Mouse (Mus musculus) MEL (cell line): ENCODE measurements around the gene Klf14. TPM values are rescaled to one million over a fixed set of nuclear protein-coding genes. Genes with fewer than 3 reads are reported as not detected.
A peak's percentile ranks its signal among the peaks of the same experiment; 100 is the strongest.

Experiments used
- DNase-seq: peaks from one replicate; pipeline ENCODE4 v3.0.0; 2011; ENCODE audit warnings: low read depth, low spot score
- H3K27ac ChIP-seq: 2 replicates; pipeline ENCODE4 v1.5.1; 2012; ENCODE audit warnings: low read depth, mild to moderate bottlenecking, control low read depth, low read length, moderate library complexity; ENCODE audit not compliant: control insufficient read depth
- H3K27me3 ChIP-seq, 2 experiments: fragments of 150-350 bp in 1 of 2; sonication (generic) in 1 of 2; 2 replicates each; pipeline ENCODE4 v1.6.1; 2012; ENCODE audit warnings: low read length in 2 of 2, mild to moderate bottlenecking in 2 of 2, improper control_type of control experiment in 1 of 2, moderate library complexity in 1 of 2; ENCODE audit not compliant: insufficient read depth in 2 of 2, control insufficient read depth in 1 of 2
- H3K36me3 ChIP-seq, 2 experiments: 2 replicates each; pipeline ENCODE4 v1.6.1; 2012 to 2014; ENCODE audit warnings: low read length in 2 of 2, improper control_type of control experiment in 1 of 2, inconsistent platforms in 1 of 2, mild to moderate bottlenecking in 1 of 2; ENCODE audit not compliant: insufficient read depth in 2 of 2, control insufficient read depth in 1 of 2
- H3K4me1 ChIP-seq, 2 experiments: fragments of 150-350 bp in 1 of 2; sonication (generic) in 1 of 2; 2 replicates each; pipeline ENCODE4 v1.6.1; 2012; ENCODE audit warnings: low read length in 2 of 2, improper control_type of control experiment in 1 of 2, mild to moderate bottlenecking in 1 of 2; ENCODE audit not compliant: insufficient read depth in 2 of 2, control insufficient read depth in 1 of 2
- H3K4me3 ChIP-seq, 2 experiments: fragments of 150-350 bp in 1 of 2; sonication (generic) in 1 of 2; 2 replicates each; pipeline ENCODE4 v1.5.1; 2012; ENCODE audit warnings: low read depth in 2 of 2, low read length in 2 of 2, mild to moderate bottlenecking in 2 of 2, moderate library complexity in 2 of 2, control low read depth in 1 of 2, improper control_type of control experiment in 1 of 2; ENCODE audit not compliant: control insufficient read depth in 1 of 2, insufficient read depth in 1 of 2
- H3K79me2 ChIP-seq: 2 replicates; pipeline ENCODE4 v1.6.1; 2012; ENCODE audit warnings: mild to moderate bottlenecking, low read length, moderate library complexity; ENCODE audit not compliant: control insufficient read depth, poor library complexity, insufficient read depth
- H3K9ac ChIP-seq: 2 replicates; pipeline ENCODE4 v1.6.1; 2012; ENCODE audit warnings: low read depth, mild to moderate bottlenecking, control low read depth, low read length, moderate library complexity; ENCODE audit not compliant: control insufficient read depth, poor library complexity, severe bottlenecking
- H3K9me3 ChIP-seq: fragments of 150-350 bp; sonication (generic); replicated peaks from 2 replicates; pipeline ENCODE4 v1.6.1; 2012; ENCODE audit warnings: mild to moderate bottlenecking, low read length, improper control_type of control experiment, moderate library complexity; ENCODE audit not compliant: insufficient read depth
- BHLHE40 ChIP-seq: IDR thresholded peaks from 2 replicates; pipeline ENCODE4 v1.6.1; 2012; ENCODE audit warnings: low read depth, mild to moderate bottlenecking, inconsistent platforms, low read length, improper control_type of control experiment, borderline replicate concordance
- CHD1 ChIP-seq: IDR thresholded peaks from 2 replicates; pipeline ENCODE4 v1.6.1; 2012; ENCODE audit warnings: low read depth, mild to moderate bottlenecking, inconsistent platforms, low read length, improper control_type of control experiment
- CHD2 ChIP-seq: IDR thresholded peaks from 2 replicates; pipeline ENCODE4 v1.6.1; 2011; ENCODE audit warnings: low read length, improper control_type of control experiment
- CTCF ChIP-seq, 3 experiments: IDR thresholded peaks in 2 of 3; conservative IDR thresholded peaks in 1 of 3; 2 replicates each; pipeline ENCODE4 v1.5.1; 2011 to 2012; ENCODE audit warnings: low read length in 3 of 3, low read depth in 2 of 3, mild to moderate bottlenecking in 2 of 3, improper control_type of control experiment in 1 of 3, inconsistent platforms in 1 of 3, mixed read lengths in 1 of 3, moderate library complexity in 1 of 3; ENCODE audit not compliant: control insufficient read depth in 1 of 3, insufficient read depth in 1 of 3, poor library complexity in 1 of 3, severe bottlenecking in 1 of 3
- E2F4 ChIP-seq: IDR thresholded peaks from 2 replicates; pipeline ENCODE4 v1.6.1; 2011; ENCODE audit warnings: low read depth, low read length, improper control_type of control experiment, borderline replicate concordance
- EP300 ChIP-seq, 2 experiments: IDR thresholded peaks; 2 replicates each; pipeline ENCODE4 v1.6.1; 2011; ENCODE audit warnings: improper control_type of control experiment in 2 of 2, low read length in 2 of 2, low read depth in 1 of 2, mild to moderate bottlenecking in 1 of 2
- GABPA ChIP-seq: IDR thresholded peaks from 2 replicates; pipeline ENCODE4 v1.6.1; 2012; ENCODE audit warnings: low read depth, mild to moderate bottlenecking, inconsistent platforms, low read length, improper control_type of control experiment, moderate library complexity
- GATA1 ChIP-seq: IDR thresholded peaks from 2 replicates; pipeline ENCODE4 v1.6.1; 2011; ENCODE audit warnings: low read depth, low read length, improper control_type of control experiment
- JUND ChIP-seq: IDR thresholded peaks from 2 replicates; pipeline ENCODE4 v1.6.1; 2011; ENCODE audit warnings: low read depth, mild to moderate bottlenecking, improper control_type of control experiment, low read length
- MAFK ChIP-seq: IDR thresholded peaks from 2 replicates; pipeline ENCODE4 v1.6.1; 2011; ENCODE audit warnings: low read depth, mild to moderate bottlenecking, low read length, improper control_type of control experiment, borderline replicate concordance
- MXI1 ChIP-seq: IDR thresholded peaks from 2 replicates; pipeline ENCODE4 v1.6.1; 2011; ENCODE audit warnings: mild to moderate bottlenecking, low read depth, low read length, improper control_type of control experiment
- MYB ChIP-seq: IDR thresholded peaks from 2 replicates; pipeline ENCODE4 v1.6.1; 2011; ENCODE audit warnings: mild to moderate bottlenecking, low read depth, low read length, improper control_type of control experiment
- NRF1 ChIP-seq: IDR thresholded peaks from 2 replicates; pipeline ENCODE4 v1.6.1; 2014; ENCODE audit warnings: low read depth, mild to moderate bottlenecking, inconsistent platforms, low read length, improper control_type of control experiment, moderate library complexity; ENCODE audit not compliant: poor library complexity, insufficient read depth, severe bottlenecking
- POLR2AphosphoS2 ChIP-seq: IDR thresholded peaks from 2 replicates; pipeline ENCODE4 v1.6.1; 2011; ENCODE audit warnings: low read length, improper control_type of control experiment
- POLR2AphosphoS5 ChIP-seq: IDR thresholded peaks from 2 replicates; pipeline ENCODE4 v1.6.1; 2012; ENCODE audit warnings: low read depth, borderline replicate concordance, mild to moderate bottlenecking, inconsistent platforms, low read length, moderate library complexity, mixed read lengths
- RAD21 ChIP-seq: IDR thresholded peaks from 2 replicates; pipeline ENCODE4 v1.6.1; 2011; ENCODE audit warnings: mild to moderate bottlenecking, low read depth, low read length, improper control_type of control experiment
- RCOR1 ChIP-seq: IDR thresholded peaks from 2 replicates; pipeline ENCODE4 v1.6.1; 2012; ENCODE audit warnings: low read depth, mild to moderate bottlenecking, inconsistent platforms, low read length, improper control_type of control experiment
- SMC3 ChIP-seq: IDR thresholded peaks from 2 replicates; pipeline ENCODE4 v1.6.1; 2011; ENCODE audit warnings: low read depth, low read length, improper control_type of control experiment
- TAL1 ChIP-seq: IDR thresholded peaks from 2 replicates; pipeline ENCODE4 v1.6.1; 2012; ENCODE audit warnings: mild to moderate bottlenecking, inconsistent platforms, low read length, moderate library complexity, mixed read lengths
- TCF12 ChIP-seq: IDR thresholded peaks from 2 replicates; pipeline ENCODE4 v1.6.1; 2014; ENCODE audit warnings: low read depth, mild to moderate bottlenecking, inconsistent platforms, low read length, improper control_type of control experiment, moderate library complexity
- USF2 ChIP-seq, 2 experiments: IDR thresholded peaks; 2 replicates each; pipeline ENCODE4 v1.6.1; 2011 to 2012; ENCODE audit warnings: improper control_type of control experiment in 2 of 2, low read length in 2 of 2, borderline replicate concordance in 1 of 2, inconsistent platforms in 1 of 2, low read depth in 1 of 2, mild to moderate bottlenecking in 1 of 2; ENCODE audit not compliant: insufficient read depth in 1 of 2
- ZKSCAN1 ChIP-seq: IDR thresholded peaks from 2 replicates; pipeline ENCODE4 v1.6.1; 2012; ENCODE audit warnings: low read depth, mild to moderate bottlenecking, inconsistent platforms, low read length, improper control_type of control experiment, moderate library complexity
- ZMIZ1 ChIP-seq: IDR thresholded peaks from 2 replicates; pipeline ENCODE4 v1.6.1; 2012; ENCODE audit warnings: low read depth, mild to moderate bottlenecking, inconsistent platforms, low read length, improper control_type of control experiment, moderate library complexity
- ZNF384 ChIP-seq: IDR thresholded peaks from 2 replicates; pipeline ENCODE4 v1.6.1; 2012; ENCODE audit warnings: low read depth, mild to moderate bottlenecking, inconsistent platforms, low read length, improper control_type of control experiment
- polyA plus RNA-seq, 2 experiments: library from polyadenylated mRNA; stranded (reverse) in 1 of 2; unstranded in 1 of 2; fragments of >175 nt in 1 of 2; fragments of >200 nt in 1 of 2; gene quantifications; 2 replicates each; pipeline versions ENCODE4 v1.2.1 to v1.2.4; 2012; ENCODE audit warnings: low replicate concordance in 2 of 2, low read depth in 1 of 2; ENCODE audit not compliant: insufficient read length in 2 of 2, insufficient read depth in 1 of 2, missing spikeins in 1 of 2
- total RNA-seq: library from RNA; depleted of rRNA; stranded (reverse); fragments of 300-350 nt; gene quantifications from 2 replicates; pipeline ENCODE4 v1.2.3, GENCODE M21; 2012

The Klf14 gene
- total and polyA plus RNA-seq, 3 experiments = not detected

DNA sequence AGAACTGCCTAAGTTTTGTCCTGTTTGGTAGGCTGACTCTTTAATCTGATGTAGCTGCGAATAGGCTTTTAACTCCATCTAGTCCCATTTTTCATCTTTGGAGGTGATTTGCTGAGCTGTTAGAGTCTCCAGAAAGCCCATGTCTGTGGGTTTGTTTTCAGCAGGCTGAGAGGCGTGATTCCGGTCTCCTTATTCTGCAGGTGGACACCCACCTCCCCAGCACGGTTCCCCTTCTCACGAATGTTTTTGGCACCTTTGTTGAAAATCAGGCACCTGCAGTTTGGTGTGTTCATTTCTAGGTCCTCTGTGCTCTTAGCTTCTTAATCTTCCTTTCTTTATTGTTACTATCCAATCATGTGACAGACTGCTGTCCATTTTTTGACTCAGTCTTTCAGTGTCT is 27.5 kb upstream of the Klf14 start:
- Histone ChIP-seq H3K27ac (no peak overlapping the region), H3K4me1 (peaks cover 0 to 2% of the 10 kb centered on the region in 2 experiments; a peak in 1 of 4 replicates), H3K9me3 (no peaks in the 10 kb centered on the region), H3K36me3 (peaks cover 0 to 4% of the 10 kb centered on the region in 2 experiments; a peak in 1 of 4 replicates), H3K4me3 (no peak overlapping the region), H3K9ac (no peak overlapping the region), H3K79me2 (no peaks in the 10 kb centered on the region), H3K27me3 (peaks cover 6 to 8% of the 10 kb centered on the region in 2 experiments)
- TF ChIP-seq TCF12 (no peak), USF2 (IDR thresholded peaks at IDR 0.05; ENCODE audit: borderline replicate concordance in 1 of 2, insufficient read depth in 1 of 2, low read depth in 1 of 2, low read length in 2 of 2) (no peak), ZKSCAN1 (no peak), GABPA (no peak), POLR2AphosphoS5 (no peak), BHLHE40 (no peak), ZMIZ1 (no peak), ZNF384 (no peak), E2F4 (no peak), RAD21 (no peak), POLR2AphosphoS2 (no peak), MAFK (no peak)
- DNase-seq = no peak

DNA sequence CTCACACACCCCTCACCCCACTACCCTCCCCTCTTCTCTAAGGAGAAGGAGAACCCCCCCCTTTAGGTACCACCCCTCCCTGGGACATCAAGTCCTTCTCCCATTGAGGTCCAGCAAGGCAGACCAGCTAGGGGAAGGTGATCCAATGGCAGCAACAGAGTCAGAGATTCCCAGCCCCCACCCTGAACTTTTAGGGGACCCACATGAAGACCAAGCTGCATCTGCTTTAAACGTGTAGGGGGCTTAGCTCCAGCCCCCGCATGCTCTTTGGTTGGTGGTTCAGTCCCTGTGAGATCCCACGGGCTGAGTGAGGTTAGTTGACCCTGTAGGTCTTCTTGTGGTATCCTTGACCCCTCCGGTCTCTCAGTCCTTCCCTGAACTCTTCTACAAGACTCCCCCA is 24.1 kb upstream of the Klf14 start:
- no peak overlapping the region for H3K27ac ChIP-seq
- DNase-seq = no peak
- peaks cover 0 to 7% of the 10 kb centered on the region in 2 experiments; a peak in 3 of 4 replicates for H3K27me3 ChIP-seq
- TF ChIP-seq POLR2AphosphoS2 = no peak
- H3K9ac ChIP-seq = no peak overlapping the region
- H3K36me3 ChIP-seq = peaks cover 0 to 4% of the 10 kb centered on the region in 2 experiments; a peak in 1 of 4 replicates
- H3K4me3 ChIP-seq = no peak overlapping the region
- H3K79me2 ChIP-seq = no peaks in the 10 kb centered on the region
- peaks cover 0 to 2% of the 10 kb centered on the region in 2 experiments; a peak in 1 of 4 replicates for H3K4me1 ChIP-seq
- no peaks in the 10 kb centered on the region for H3K9me3 ChIP-seq

- Histone ChIP-seq H3K27me3 (peaks cover 0 to 6% of the 10 kb centered on the region in 2 experiments; a peak in 3 of 4 replicates), H3K27ac (no peak overlapping the region), H3K4me1 (peaks cover 0 to 2% of the 10 kb centered on the region in 2 experiments; a peak in 1 of 4 replicates), H3K9ac (no peak overlapping the region), H3K79me2 (no peaks in the 10 kb centered on the region), H3K4me3 (no peak overlapping the region), H3K36me3 (peaks cover 0 to 4% of the 10 kb centered on the region in 2 experiments; a peak in 1 of 4 replicates), H3K9me3 (no peaks in the 10 kb centered on the region)
- DNase-seq = peak; percentile 55
- TF ChIP-seq MXI1 (no peak), EP300 (IDR thresholded peaks at IDR 0.05; ENCODE audit: low read depth in 1 of 2, low read length in 2 of 2) (no peak), BHLHE40 (no peak), CHD2 (no peak), JUND (no peak), GATA1 (0 out of 2 replicates have a peak, but pooled peaks have one; percentile 14), E2F4 (no peak), NRF1 (no peak), CHD1 (no peak), POLR2AphosphoS2 (no peak), POLR2AphosphoS5 (no peak), MYB (0 out of 2 replicates have a peak, but pooled peaks have one; percentile 31), TAL1 (no peak), RCOR1 (no peak), SMC3 (peak; percentile 81), CTCF (IDR thresholded peaks at IDR 0.05 in 2 of 3, conservative IDR thresholded peaks at IDR 0.05 in 1 of 3; ENCODE audit: control insufficient read depth in 1 of 3, insufficient read depth in 1 of 3, low read depth in 2 of 3, low read length in 3 of 3, poor library complexity in 1 of 3, severe bottlenecking in 1 of 3) (peak; percentile 28 to 73 (median 49)), ZKSCAN1 (peak; percentile 88; the same call in 1 of the 2 replicates)
Observed at GRCm38 (mm10) chr6:30982372-30982980, 23.6 kb upstream of the Klf14 start.
